Mouse (Mus musculus): ENCODE data around the gene Olfr389.

Gene Olfr389

GRCm38 (mm10) chr11:73780613-73781012, at the start of gene Olfr389:
TSS of gene Olfr389 (minus strand) at chr11:73780713.
- DNase-seq = no peak

- DNase-seq = no peak
Measured at GRCm38 (mm10) chr11:73816949-73817348, 36.4 kb upstream of the Olfr389 start, which contains the start of gene Olfr392. TSS of gene Olfr392 (minus strand) at chr11:73817049.

- DNase-seq = no peak
Measured at GRCm38 (mm10) chr11:73802952-73803351, 22.4 kb upstream of the Olfr389 start, which contains the start of gene Olfr391-ps. TSS of gene Olfr391-ps (minus strand) at chr11:73803052.

DNA sequence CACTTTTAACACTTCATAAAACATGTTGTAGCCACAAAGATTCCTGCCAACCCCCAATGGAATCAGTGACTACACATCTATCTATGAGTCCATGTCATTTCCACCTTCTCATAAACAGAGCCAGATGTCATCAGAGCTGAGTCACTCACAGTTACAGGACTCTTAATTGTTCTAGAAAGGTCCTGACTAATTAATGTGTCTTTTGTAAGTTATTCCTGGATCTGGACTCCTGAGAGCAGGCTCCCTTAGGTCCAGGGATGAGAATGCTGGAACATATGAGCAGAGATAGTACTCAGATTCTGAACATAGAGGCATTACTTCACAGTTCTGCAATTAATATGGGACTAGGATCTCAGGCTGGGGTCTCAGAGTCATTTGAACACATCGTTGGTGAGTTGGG, 2.2 kb upstream of the Olfr389 start, which contains the start of gene Olfr390:
TSS of gene Olfr390 (plus strand) at position 301 of the 400 bp plus-strand sequence.
- DNase-seq = no peak

DNA sequence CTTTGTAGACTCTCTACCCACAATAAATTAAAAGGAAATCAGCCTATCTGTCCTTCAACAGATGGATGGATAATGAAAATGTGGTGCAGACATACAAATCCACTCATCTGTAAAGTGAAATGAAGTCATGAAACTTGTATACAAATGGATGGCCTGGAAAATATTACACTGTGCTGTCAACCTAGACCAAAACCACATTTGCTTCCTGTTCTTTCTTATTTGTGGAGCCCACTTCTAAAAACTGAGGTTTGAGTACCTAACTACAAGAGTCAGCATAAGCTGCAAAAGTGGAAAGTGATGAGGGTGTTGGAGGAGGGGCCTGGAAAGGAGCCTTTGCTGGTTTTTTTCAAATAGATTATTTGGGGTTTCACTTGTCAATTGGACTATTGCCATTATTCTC, 21.4 kb downstream of the Olfr389 start:
- no peak for DNase-seq

Data from lung, postnatal 4 days (tissue).